Mouse (Mus musculus): ENCODE measurements around the gene Cpsf2. TPM values are rescaled to one million over a fixed set of nuclear protein-coding genes. Genes with fewer than 3 reads are reported as not detected.

Cpsf2 gene
- polyA plus RNA-seq, 1 experiment from 2014 or later, result 46.1 TPM

- H3K9ac ChIP-seq (ENCODE audit: low read length), result no peak overlapping the region; the same call in 1 of the 2 replicates
- WGBS, result 93% methylated on average over 10 of the region's 10 CpGs
These were observed 1.7 kb downstream of the Cpsf2 start for GRCm38 (mm10) chr12:101977404-101977915.

GRCm38 (mm10) chr12:101978162-101978561, 2.4 kb downstream of the Cpsf2 start:
- H3K4me2 ChIP-seq (ENCODE audit: low read depth, low read length, severe bottlenecking), result no peak overlapping the region
- 89% methylated on average over 5 of the region's 5 CpGs for WGBS

More at GRCm38 (mm10) chr12:101977404-101977915, 1.7 kb downstream of the Cpsf2 start:
- no peaks in the 10 kb centered on the region for H3K9me3 ChIP-seq (ENCODE audit: control insufficient read depth, low read length)
- no peaks in the 10 kb centered on the region for H3K27me3 ChIP-seq (ENCODE audit: control insufficient read depth, insufficient read depth, low read length)
- H3K4me1 ChIP-seq (replicated peaks; ENCODE audit: control insufficient read depth, insufficient read depth, low read length), result peaks cover 2% of the 10 kb centered on the region; the same call in 1 of the 2 replicates
- no peak overlapping the region for H3K4me3 ChIP-seq (ENCODE audit: low read depth, low read length)
- H3K4me2 ChIP-seq (ENCODE audit: low read depth, low read length, severe bottlenecking), result peak overlapping the region; percentile 66; the same call in 1 of the 2 replicates
- DNase-seq (ENCODE audit: low spot score) (no peak), ATAC-seq (replicated peaks; ENCODE audit: low FRiP score) (no peak)
- H3K36me3 ChIP-seq (ENCODE audit: control insufficient read depth, insufficient read depth, low read length), result no peaks in the 10 kb centered on the region; the same call in 1 of the 2 replicates
- H3K27ac ChIP-seq (ENCODE audit: low read depth, low read length), result no peak overlapping the region

GRCm38 (mm10) chr12:101978588-101978987, 2.8 kb downstream of the Cpsf2 start:
- H3K36me3 ChIP-seq (ENCODE audit: control insufficient read depth, insufficient read depth, low read length), result peaks cover 2% of the 10 kb centered on the region; the same call in 1 of the 2 replicates
- DNase-seq (ENCODE audit: low spot score), result no peak
- 94% methylated on average over 1 of the region's 1 CpGs for whole genome bisulfite sequencing
- H3K4me3 ChIP-seq (ENCODE audit: low read depth, low read length), result no peak overlapping the region
- no peak for ATAC-seq (replicated peaks; ENCODE audit: low FRiP score)
- H3K4me2 ChIP-seq (ENCODE audit: low read depth, low read length, severe bottlenecking), result no peak overlapping the region
- no peak overlapping the region for H3K27ac ChIP-seq (ENCODE audit: low read depth, low read length)
- no peaks in the 10 kb centered on the region for H3K9me3 ChIP-seq (ENCODE audit: control insufficient read depth, low read length)
- peaks cover 2% of the 10 kb centered on the region; the same call in 1 of the 2 replicates for H3K4me1 ChIP-seq (replicated peaks; ENCODE audit: control insufficient read depth, insufficient read depth, low read length)
- H3K9ac ChIP-seq (ENCODE audit: low read length), result no peak overlapping the region
- H3K27me3 ChIP-seq (ENCODE audit: control insufficient read depth, insufficient read depth, low read length), result no peaks in the 10 kb centered on the region

More at GRCm38 (mm10) chr12:101978162-101978561, 2.4 kb downstream of the Cpsf2 start:
- Histone ChIP-seq H3K36me3 (ENCODE audit: control insufficient read depth, insufficient read depth, low read length) (peaks cover 2% of the 10 kb centered on the region; the same call in 1 of the 2 replicates), H3K27me3 (ENCODE audit: control insufficient read depth, insufficient read depth, low read length) (no peaks in the 10 kb centered on the region), H3K27ac (ENCODE audit: low read depth, low read length) (no peak overlapping the region), H3K9ac (ENCODE audit: low read length) (no peak overlapping the region), H3K4me3 (ENCODE audit: low read depth, low read length) (no peak overlapping the region), H3K9me3 (ENCODE audit: control insufficient read depth, low read length) (no peaks in the 10 kb centered on the region), H3K4me1 (replicated peaks; ENCODE audit: control insufficient read depth, insufficient read depth, low read length) (peaks cover 2% of the 10 kb centered on the region; the same call in 1 of the 2 replicates)
- ATAC-seq (replicated peaks; ENCODE audit: low FRiP score), result no peak
- no peak for DNase-seq (ENCODE audit: low spot score)

GRCm38 (mm10) chr12:101979213-101979750, 3.5 kb downstream of the Cpsf2 start:
- no peak overlapping the region for H3K9ac ChIP-seq (ENCODE audit: low read length)
- 93% methylated on average over 8 of the region's 8 CpGs for WGBS
- DNase-seq (ENCODE audit: low spot score) (no peak), ATAC-seq (replicated peaks; ENCODE audit: low FRiP score) (no peak)
- no peaks in the 10 kb centered on the region for H3K27me3 ChIP-seq (ENCODE audit: control insufficient read depth, insufficient read depth, low read length)
- no peak overlapping the region for H3K27ac ChIP-seq (ENCODE audit: low read depth, low read length)
- H3K36me3 ChIP-seq (ENCODE audit: control insufficient read depth, insufficient read depth, low read length), result peaks cover 2% of the 10 kb centered on the region; the same call in 1 of the 2 replicates
- H3K4me3 ChIP-seq (ENCODE audit: low read depth, low read length), result no peak overlapping the region
- H3K4me1 ChIP-seq (replicated peaks; ENCODE audit: control insufficient read depth, insufficient read depth, low read length), result peaks cover 2% of the 10 kb centered on the region; the same call in 1 of the 2 replicates
- no peaks in the 10 kb centered on the region for H3K9me3 ChIP-seq (ENCODE audit: control insufficient read depth, low read length)
- H3K4me2 ChIP-seq (ENCODE audit: low read depth, low read length, severe bottlenecking), result no peak overlapping the region

GRCm38 (mm10) chr12:101980266-101980665, 4.5 kb downstream of the Cpsf2 start:
- H3K27ac ChIP-seq (ENCODE audit: low read depth, low read length), result no peak overlapping the region
- H3K36me3 ChIP-seq (ENCODE audit: control insufficient read depth, insufficient read depth, low read length), result peaks cover 2% of the 10 kb centered on the region; the same call in 1 of the 2 replicates
- no peak for ATAC-seq (replicated peaks; ENCODE audit: low FRiP score)
- H3K27me3 ChIP-seq (ENCODE audit: control insufficient read depth, insufficient read depth, low read length), result no peaks in the 10 kb centered on the region
- H3K4me1 ChIP-seq (replicated peaks; ENCODE audit: control insufficient read depth, insufficient read depth, low read length), result peaks cover 2% of the 10 kb centered on the region; the same call in 1 of the 2 replicates
- WGBS, result 80% methylated on average over 5 of the region's 5 CpGs
- H3K9me3 ChIP-seq (ENCODE audit: control insufficient read depth, low read length), result no peaks in the 10 kb centered on the region
- no peak overlapping the region for H3K4me3 ChIP-seq (ENCODE audit: low read depth, low read length)
- no peak for DNase-seq (ENCODE audit: low spot score)
- H3K9ac ChIP-seq (ENCODE audit: low read length), result no peak overlapping the region
- no peak overlapping the region for H3K4me2 ChIP-seq (ENCODE audit: low read depth, low read length, severe bottlenecking)

- H3K9me3 ChIP-seq (ENCODE audit: control insufficient read depth, low read length), result no peaks in the 10 kb centered on the region
- no peak overlapping the region for H3K27ac ChIP-seq (ENCODE audit: low read depth, low read length)
- H3K36me3 ChIP-seq (ENCODE audit: control insufficient read depth, insufficient read depth, low read length), result peaks cover 2% of the 10 kb centered on the region; the same call in 1 of the 2 replicates
- H3K4me1 ChIP-seq (replicated peaks; ENCODE audit: control insufficient read depth, insufficient read depth, low read length), result peaks cover 2% of the 10 kb centered on the region; the same call in 1 of the 2 replicates
- no peak for DNase-seq (ENCODE audit: low spot score)
- no peaks in the 10 kb centered on the region for H3K27me3 ChIP-seq (ENCODE audit: control insufficient read depth, insufficient read depth, low read length)
- H3K4me2 ChIP-seq (ENCODE audit: low read depth, low read length, severe bottlenecking), result no peak overlapping the region
- no peak overlapping the region for H3K9ac ChIP-seq (ENCODE audit: low read length)
- 95% methylated on average over 2 of the region's 2 CpGs for WGBS
- ATAC-seq (replicated peaks; ENCODE audit: low FRiP score), result no peak
- H3K4me3 ChIP-seq (ENCODE audit: low read depth, low read length), result no peak overlapping the region
These were observed 5.8 kb downstream of the Cpsf2 start for GRCm38 (mm10) chr12:101981559-101981958.

GRCm38 (mm10) chr12:101982977-101983376, 7.2 kb downstream of the Cpsf2 start:
- H3K4me2 ChIP-seq (ENCODE audit: low read depth, low read length, severe bottlenecking), result no peak overlapping the region
- no peak for ATAC-seq (replicated peaks; ENCODE audit: low FRiP score)
- peaks cover 2% of the 10 kb centered on the region; the same call in 1 of the 2 replicates for H3K36me3 ChIP-seq (ENCODE audit: control insufficient read depth, insufficient read depth, low read length)
- H3K9me3 ChIP-seq (ENCODE audit: control insufficient read depth, low read length), result no peaks in the 10 kb centered on the region
- 95% methylated on average over 9 of the region's 9 CpGs for WGBS
- no peaks in the 10 kb centered on the region for H3K27me3 ChIP-seq (ENCODE audit: control insufficient read depth, insufficient read depth, low read length)
- H3K9ac ChIP-seq (ENCODE audit: low read length), result no peak overlapping the region
- no peak overlapping the region for H3K4me3 ChIP-seq (ENCODE audit: low read depth, low read length)
- H3K27ac ChIP-seq (ENCODE audit: low read depth, low read length), result no peak overlapping the region
- DNase-seq (ENCODE audit: low spot score), result no peak
- H3K4me1 ChIP-seq (replicated peaks; ENCODE audit: control insufficient read depth, insufficient read depth, low read length), result no peaks in the 10 kb centered on the region

GRCm38 (mm10) chr12:101985110-101985509, 9.3 kb downstream of the Cpsf2 start:
- Histone ChIP-seq H3K4me1 (replicated peaks; ENCODE audit: control insufficient read depth, insufficient read depth, low read length) (no peaks in the 10 kb centered on the region), H3K36me3 (ENCODE audit: control insufficient read depth, insufficient read depth, low read length) (peaks cover 11% of the 10 kb centered on the region; the same call in 1 of the 2 replicates), H3K27ac (ENCODE audit: low read depth, low read length) (no peak overlapping the region), H3K27me3 (ENCODE audit: control insufficient read depth, insufficient read depth, low read length) (no peaks in the 10 kb centered on the region), H3K4me2 (ENCODE audit: low read depth, low read length, severe bottlenecking) (no peak overlapping the region), H3K9me3 (ENCODE audit: control insufficient read depth, low read length) (no peaks in the 10 kb centered on the region), H3K9ac (ENCODE audit: low read length) (no peak overlapping the region), H3K4me3 (ENCODE audit: low read depth, low read length) (no peak overlapping the region)
- DNase-seq (ENCODE audit: low spot score) (no peak), ATAC-seq (replicated peaks; ENCODE audit: low FRiP score) (no peak)
- WGBS, result 76% methylated on average over 3 of the region's 3 CpGs
